ENCODE assay signal across 10 mouse cellular contexts in genomic region chr8:126876300-126877038, GRCm38 (mm10).
DNase-seq lines count a peak whose midpoint lies in the region; ATAC-seq and TF ChIP-seq lines count a peak whose summit lies in the region.
"Had no signal": no experiment of that assay in that cellular context is flagged by ENCODE, and none has a peak within 500 bp of the region (broad histone marks: within the 10 kb centered on the region; RNA-seq: fewer than 3 reads in every experiment).

No protein-coding gene starts in this region.

- DNase-seq in lung, embryonic 14.5 days = no peak
- no peak for DNase-seq in lung, postnatal 25 days (ENCODE audit: low spot score)
- peak; percentile 89 for DNase-seq in gastrocnemius, adult 18-20 months (ENCODE audit: low spot score)
- DNase-seq in kidney, postnatal 25 days = peak; percentile 84 to 93
- DNase-seq in right cerebral cortex, adult 2 months (ENCODE audit: low spot score in 2 of 2) = no peak
- no peak for DNase-seq in right cerebral cortex, postnatal 14 days
- DNase-seq: left cerebral cortex, postnatal 4 days had no signal

- ATAC-seq in lung, embryonic 14.5 days (ENCODE audit: insufficient read depth) = 0 out of 2 replicates have a peak, but pooled peaks have one; percentile 49
- peak; percentile 23; the same call in 1 of the 2 replicates for ATAC-seq in stomach, embryonic 16.5 days (ENCODE audit: insufficient read depth, low FRiP score)
- no peak for ATAC-seq in monocyte, adult 5-6 weeks (replicated peaks; ENCODE audit: insufficient number of reproducible peaks, low FRiP score, low TSS enrichment, poor library complexity, severe bottlenecking)

- H3K4me3 ChIP-seq in lung, embryonic 14.5 days (ENCODE audit: low read depth, low read length) = no peak overlapping the region
- no peak overlapping the region for H3K4me3 ChIP-seq in stomach, embryonic 16.5 days (replicated peaks; ENCODE audit: low read length)
- H3K4me3 ChIP-seq: embryonic facial prominence, embryonic 13.5 days had no signal

- no peaks in the 10 kb centered on the region for H3K36me3 ChIP-seq in lung, embryonic 14.5 days (ENCODE audit: insufficient read depth)
- H3K36me3 ChIP-seq in stomach, embryonic 16.5 days (ENCODE audit: control insufficient read depth, insufficient read depth, low read length) = no peaks in the 10 kb centered on the region
- H3K36me3 ChIP-seq: embryonic facial prominence, embryonic 13.5 days had no signal

- no peaks in the 10 kb centered on the region for H3K27me3 ChIP-seq in lung, embryonic 14.5 days (ENCODE audit: insufficient read depth, low read length)
- no peaks in the 10 kb centered on the region for H3K27me3 ChIP-seq in stomach, embryonic 16.5 days (ENCODE audit: control insufficient read depth, insufficient read depth, low read length)
- H3K27me3 ChIP-seq: embryonic facial prominence, embryonic 13.5 days had no signal

- H3K9ac ChIP-seq in lung, embryonic 14.5 days = no peak overlapping the region
- H3K9ac ChIP-seq in stomach, embryonic 16.5 days (ENCODE audit: low read length) = no peak overlapping the region
- H3K9ac ChIP-seq: embryonic facial prominence, embryonic 13.5 days had no signal

- no peak for TF ChIP-seq CTCF in lung, embryonic 14.5 days (IDR thresholded peaks at IDR 0.05; ENCODE audit: low read depth)

- no peaks in the 10 kb centered on the region for H3K9me3 ChIP-seq in lung, embryonic 14.5 days (ENCODE audit: low read depth, low read length)
- H3K9me3 ChIP-seq in stomach, embryonic 16.5 days (replicated peaks; ENCODE audit: control insufficient read depth, low read length) = no peaks in the 10 kb centered on the region
- H3K9me3 ChIP-seq: embryonic facial prominence, embryonic 13.5 days had no signal

- no peaks in the 10 kb centered on the region; the same call in none of the 2 replicates for H3K4me1 ChIP-seq in lung, embryonic 14.5 days (ENCODE audit: insufficient read depth)
- H3K4me1 ChIP-seq in stomach, embryonic 16.5 days (ENCODE audit: control insufficient read depth, insufficient read depth, low read length) = 0 out of 2 replicates have a peak, but pooled peaks cover 9% of the 10 kb centered on the region

- WGBS in lung, embryonic 14.5 days = 30% methylated on average over 9 of the region's 9 CpGs
- WGBS in stomach, embryonic 16.5 days = 42% methylated on average over 9 of the region's 9 CpGs

- H3K4me2 ChIP-seq in lung, embryonic 14.5 days = no peak overlapping the region
- H3K4me2 ChIP-seq in stomach, embryonic 16.5 days (ENCODE audit: low read depth, low read length) = no peak overlapping the region
- H3K4me2 ChIP-seq: embryonic facial prominence, embryonic 13.5 days had no signal

- no peak overlapping the region for H3K27ac ChIP-seq in lung, embryonic 14.5 days (ENCODE audit: low read depth)
- H3K27ac ChIP-seq in stomach, embryonic 16.5 days (ENCODE audit: low read length) = peak overlapping the region; percentile 13; the same call in 1 of the 2 replicates

Comparison
In these comparisons a context has a peak if more than half of its experiments do, and no peak if none do; other contexts are left out.
1. DNase-seq: peak in gastrocnemius, adult 18-20 months (single experiment) and kidney, postnatal 25 days (2 of 2); none in lung, embryonic 14.5 days (single experiment), lung, postnatal 25 days (single experiment), right cerebral cortex, adult 2 months (0 of 2) and right cerebral cortex, postnatal 14 days (single experiment).